Mouse (Mus musculus): ENCODE measurements around the gene B230118H07Rik. TPM values are rescaled to one million over a fixed set of nuclear protein-coding genes. Genes with fewer than 3 reads are reported as not detected.

The B230118H07Rik gene
- polyA plus RNA-seq (2017; shearing (Covaris generic)): 1 to 10 TPM in 1 of 2 experiments, under 1 TPM in 1; 0.61 to 1.4 TPM

DNA sequence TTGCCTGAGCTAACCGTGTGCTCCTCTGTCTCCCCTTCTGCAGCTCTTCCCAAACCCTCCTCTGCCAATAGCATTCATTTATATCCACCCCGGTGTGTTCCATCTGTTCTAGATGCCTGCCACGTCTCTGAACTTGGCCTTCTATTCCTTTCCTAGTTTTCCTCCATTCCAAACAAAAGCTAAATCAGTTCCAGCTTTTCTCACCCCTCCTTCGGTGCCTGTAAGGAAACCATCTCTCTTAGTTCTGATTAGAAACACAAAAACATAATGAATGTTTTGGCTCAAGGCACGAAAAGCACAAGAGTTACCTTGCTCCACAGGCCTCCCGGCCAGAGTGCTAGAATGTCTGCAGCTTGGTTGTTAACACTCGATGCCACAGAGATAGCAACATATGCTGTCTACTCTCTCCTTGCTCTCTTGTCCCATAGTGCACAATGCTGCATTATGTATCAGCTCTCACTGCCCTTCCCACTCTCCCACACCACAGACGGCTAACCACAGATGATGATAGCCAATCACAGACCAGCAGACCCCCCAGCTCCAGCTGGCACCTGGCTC is at the start of gene B230118H07Rik, which contains the start of gene Rag1:
B230118H07Rik (minus strand) TSS at position 419 of the 558 bp plus-strand sequence.
Rag1 (minus strand) TSS at position 388 of the 558 bp plus-strand sequence.

DNA sequence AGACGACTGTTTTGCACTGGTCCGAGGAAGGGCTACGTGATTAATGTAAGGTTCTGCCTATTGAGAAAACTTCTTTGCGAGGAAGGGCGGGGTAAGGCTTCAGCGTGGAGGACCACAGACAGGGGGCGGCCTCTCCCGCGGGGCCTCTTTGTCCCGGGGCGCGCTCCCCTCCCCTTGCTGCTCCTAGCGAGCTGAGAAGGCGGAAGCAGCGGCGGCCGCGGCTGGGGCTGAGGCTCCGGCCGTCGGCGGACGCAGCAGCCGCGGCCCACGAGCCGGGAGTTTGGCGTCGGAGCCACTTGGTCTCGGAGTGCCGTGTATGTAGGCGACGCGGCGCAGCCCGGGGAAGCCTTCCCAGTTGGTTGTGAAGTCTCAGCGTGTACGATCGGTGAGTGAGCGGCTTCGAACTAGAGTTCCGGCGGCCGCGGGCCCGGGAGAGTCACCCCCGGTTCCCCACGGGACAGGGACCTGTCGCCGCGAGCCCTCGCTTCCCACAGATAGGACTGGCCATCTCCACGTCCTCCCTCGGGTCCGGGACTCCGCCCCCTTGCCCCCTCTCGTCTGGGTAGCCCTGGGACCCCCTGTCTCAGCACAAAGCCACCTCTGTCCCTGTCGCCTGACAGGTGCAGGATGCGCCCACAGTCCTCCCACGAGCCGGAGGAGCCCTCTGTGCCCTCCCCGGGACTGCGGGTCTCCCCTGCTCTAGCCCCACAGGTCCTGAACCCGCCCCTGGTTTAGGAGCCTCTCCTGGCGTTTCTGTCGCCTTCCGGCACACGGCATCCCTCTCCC is 29.1 kb upstream of the B230118H07Rik start, which contains the start of gene Traf6:
Traf6 (plus strand) TSS at position 194 of the 786 bp plus-strand sequence.

DNA sequence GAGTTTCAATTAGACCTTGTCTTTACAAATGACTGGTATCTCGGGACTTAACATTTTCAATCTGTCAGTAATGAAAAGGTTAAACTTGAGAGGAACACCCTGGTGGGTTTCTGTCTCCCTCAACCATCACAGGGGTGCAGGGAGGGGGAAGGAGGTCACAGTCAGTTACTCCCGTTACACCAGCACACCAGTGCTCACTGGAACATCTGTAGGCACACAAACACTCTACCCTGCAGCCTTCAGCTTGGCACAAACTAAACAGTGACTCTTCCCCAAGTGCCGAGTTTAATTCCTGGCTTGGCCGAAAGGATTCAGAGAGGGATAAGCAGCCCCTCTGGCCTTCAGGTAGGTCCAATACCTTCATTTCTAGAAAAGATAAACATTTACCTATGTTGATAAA is 24.8 kb downstream of the B230118H07Rik start, which contains the start of gene Rag2:
Rag2 (plus strand) TSS at position 193 of the 400 bp plus-strand sequence.

Other genes with a start within 250 kb of the B230118H07Rik start
- gene Rag2, start 24.8 kb downstream of the B230118H07Rik start, polyA plus RNA-seq (2017; shearing (Covaris generic)): under 1 TPM in 1 of 2 experiments, not detected in 1; 0.10 TPM
- not detected for gene Rag1, start within 50 bp of the B230118H07Rik start, polyA plus RNA-seq (2017; shearing (Covaris generic))
- 10 to 100 TPM; 22.4 to 29.1 TPM for gene Traf6, start 28.9 kb upstream of the B230118H07Rik start, polyA plus RNA-seq (2017; shearing (Covaris generic))
- gene Prr5l, start 233.5 kb upstream of the B230118H07Rik start, polyA plus RNA-seq (2017; shearing (Covaris generic)): 1 to 10 TPM; 1.2 to 5.9 TPM
- gene Commd9, start 236.7 kb upstream of the B230118H07Rik start, polyA plus RNA-seq (2017; shearing (Covaris generic)): 10 to 100 TPM; 21.4 to 27.4 TPM